Comparison of ENCODE assay signal across 16 mouse cellular contexts in the genomic region with DNA sequence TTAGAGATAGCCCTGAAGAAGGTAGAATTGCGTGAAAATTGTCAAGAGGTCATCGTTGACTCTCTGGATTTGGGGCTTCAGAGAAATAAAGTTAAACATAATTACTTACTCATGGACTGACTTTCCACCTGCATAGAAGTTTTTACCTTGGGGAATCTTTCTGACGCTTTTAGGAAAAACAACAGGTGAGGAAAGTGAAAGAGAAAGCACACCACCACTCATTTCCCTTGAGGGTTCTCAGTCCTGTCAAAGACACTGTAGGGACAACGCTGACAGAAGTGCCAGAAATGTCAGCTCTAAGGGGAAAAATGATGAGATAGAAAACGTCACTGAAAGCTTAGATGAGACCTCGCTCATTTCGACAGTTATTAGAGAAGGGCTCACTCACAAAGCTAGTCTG.
"Had no signal": no experiment of that assay in that cellular context is flagged by ENCODE, and none has a peak within 500 bp of the region (broad histone marks: within the 10 kb centered on the region; RNA-seq: fewer than 3 reads in every experiment).

No protein-coding gene starts in this region.

- ATAC-seq: liver, postnatal 0 days; lung, postnatal 0 days; midbrain, embryonic 13.5 days; midbrain, embryonic 15.5 days had no signal

- H3K4me1 ChIP-seq: lung, embryonic 15.5 days; megakaryocyte, embryonic 14.5 days had no signal

- H3K4me3 ChIP-seq: lung, embryonic 15.5 days; megakaryocyte, embryonic 14.5 days; midbrain, embryonic 13.5 days; midbrain, embryonic 15.5 days; neural tube, embryonic 12.5 days had no signal

- H3K27me3 ChIP-seq: lung, embryonic 15.5 days; megakaryocyte, embryonic 14.5 days; midbrain, embryonic 15.5 days; neural tube, embryonic 12.5 days had no signal

- DNase-seq: liver, postnatal 0 days; lung, adult 2 months; lung, postnatal 14 days; lung, postnatal 36 days; right cerebral cortex, postnatal 14 days; thymus, adult 18-20 months; thymus, postnatal 14 days; thymus, postnatal 36 days had no signal

- H3K27ac ChIP-seq: lung, embryonic 15.5 days; macrophage; midbrain, embryonic 13.5 days; midbrain, embryonic 15.5 days; neural tube, embryonic 12.5 days had no signal

- H3K4me2 ChIP-seq: lung, embryonic 15.5 days; midbrain, embryonic 11.5 days; midbrain, embryonic 13.5 days; midbrain, embryonic 15.5 days; neural tube, embryonic 12.5 days had no signal

- H3K9ac ChIP-seq: liver, postnatal 0 days; lung, embryonic 15.5 days; midbrain, embryonic 13.5 days; midbrain, embryonic 15.5 days; neural tube, embryonic 12.5 days had no signal

- H3K36me3 ChIP-seq: lung, embryonic 15.5 days; midbrain, embryonic 15.5 days had no signal

- H3K9me3 ChIP-seq: lung, embryonic 15.5 days; megakaryocyte, embryonic 14.5 days; midbrain, embryonic 13.5 days; midbrain, embryonic 15.5 days; neural tube, embryonic 12.5 days had no signal
